Mouse (Mus musculus): ENCODE measurements at regions not wholly inside any gene's neighbourhood (a gene's known extent, or its start where the extent isn't known, plus 50 kb on each side); places are given as distances from the start of the nearest gene placed in this dataset.

- DNase-seq (ENCODE audit: low read depth, low spot score), result peak; percentile 62
Measured at GRCm38 (mm10) chr1:34738386-34739067, 104.3 kb downstream of the Fam168b start.

- no peak for DNase-seq (ENCODE audit: low read depth, low spot score)
Measured at GRCm38 (mm10) chr1:34739621-34740020, 103.2 kb downstream of the Fam168b start.

GRCm38 (mm10) chr1:34740891-34741290 is 102.0 kb downstream of the Fam168b start:
- DNase-seq (ENCODE audit: low read depth, low spot score), result no peak

GRCm38 (mm10) chr1:34742234-34742633 is 100.6 kb downstream of the Fam168b start:
- DNase-seq (ENCODE audit: low read depth, low spot score), result no peak

GRCm38 (mm10) chr1:34745881-34746280 is 97.0 kb downstream of the Fam168b start:
- DNase-seq (ENCODE audit: low read depth, low spot score), result no peak

GRCm38 (mm10) chr1:34749161-34750040 is 93.5 kb downstream of the Fam168b start:
- DNase-seq (ENCODE audit: low read depth, low spot score), result peak; percentile 49

- DNase-seq (ENCODE audit: low read depth, low spot score), result no peak
Measured at GRCm38 (mm10) chr1:34750061-34751054, 92.5 kb downstream of the Fam168b start.

GRCm38 (mm10) chr1:34751128-34751527 is 91.7 kb downstream of the Fam168b start:
- DNase-seq (ENCODE audit: low read depth, low spot score), result no peak

- DNase-seq (ENCODE audit: low read depth, low spot score), result no peak
Measured at GRCm38 (mm10) chr1:34753581-34753980, 89.3 kb downstream of the Fam168b start.

GRCm38 (mm10) chr1:34760547-34760946 is 82.3 kb downstream of the Fam168b start:
- no peak for DNase-seq (ENCODE audit: low read depth, low spot score)

- no peak for DNase-seq (ENCODE audit: low read depth, low spot score)
Measured at GRCm38 (mm10) chr1:34761436-34761835, 81.4 kb downstream of the Fam168b start.

- DNase-seq (ENCODE audit: low read depth, low spot score), result no peak
Measured at GRCm38 (mm10) chr1:34761870-34762269, 81.0 kb downstream of the Fam168b start.

Data from forelimb bud, embryonic 11.5 days (tissue).